Comparison of ENCODE assay signal across 10 mouse cellular contexts in genomic region chr5:124074845-124075307, GRCm38 (mm10). TPM values are rescaled to one million over a fixed set of nuclear protein-coding genes. Genes with fewer than 3 reads are reported as not detected.
DNase-seq lines count a peak whose midpoint lies in the region; ATAC-seq lines count a peak whose summit lies in the region.
"Had no signal": no experiment of that assay in that cellular context is flagged by ENCODE, and none has a peak within 500 bp of the region (broad histone marks: within the 10 kb centered on the region; RNA-seq: fewer than 3 reads in every experiment).

No protein-coding gene starts in this region.

- no peak overlapping the region for H3K4me2 ChIP-seq in hindbrain, embryonic 13.5 days
- no peak overlapping the region for H3K4me2 ChIP-seq in hindbrain, embryonic 11.5 days (replicated peaks; ENCODE audit: low read depth, low read length)
- no peak overlapping the region for H3K4me2 ChIP-seq in embryonic facial prominence, embryonic 12.5 days (replicated peaks)
- H3K4me2 ChIP-seq: embryonic facial prominence, embryonic 13.5 days; midbrain, embryonic 12.5 days had no signal

- no peak overlapping the region for H3K4me3 ChIP-seq in hindbrain, embryonic 13.5 days
- H3K4me3 ChIP-seq in hindbrain, embryonic 11.5 days (ENCODE audit: low read depth, low read length), result no peak overlapping the region
- no peak overlapping the region for H3K4me3 ChIP-seq in embryonic facial prominence, embryonic 12.5 days
- H3K4me3 ChIP-seq: embryonic facial prominence, embryonic 13.5 days; midbrain, embryonic 12.5 days had no signal

- 58% methylated on average over 10 of the region's 10 CpGs for WGBS in hindbrain, embryonic 13.5 days
- WGBS in hindbrain, embryonic 11.5 days, result 60% methylated on average over 10 of the region's 10 CpGs
- WGBS in embryonic facial prominence, embryonic 12.5 days, result 49% methylated on average over 10 of the region's 10 CpGs

- 0 out of 2 replicates have a peak, but pooled peaks cover 3% of the 10 kb centered on the region for H3K27me3 ChIP-seq in hindbrain, embryonic 13.5 days
- no peaks in the 10 kb centered on the region for H3K27me3 ChIP-seq in hindbrain, embryonic 11.5 days (ENCODE audit: control insufficient read depth, insufficient read depth, low read length)
- H3K27me3 ChIP-seq in embryonic facial prominence, embryonic 12.5 days, result no peaks in the 10 kb centered on the region
- H3K27me3 ChIP-seq: embryonic facial prominence, embryonic 13.5 days; midbrain, embryonic 12.5 days had no signal

- no peaks in the 10 kb centered on the region for H3K9me3 ChIP-seq in hindbrain, embryonic 13.5 days
- no peaks in the 10 kb centered on the region for H3K9me3 ChIP-seq in hindbrain, embryonic 11.5 days (ENCODE audit: control insufficient read depth, low read length)
- H3K9me3 ChIP-seq in embryonic facial prominence, embryonic 12.5 days, result no peaks in the 10 kb centered on the region
- H3K9me3 ChIP-seq: embryonic facial prominence, embryonic 13.5 days; midbrain, embryonic 12.5 days had no signal

- DNase-seq in hindbrain, embryonic 11.5 days (ENCODE audit: low spot score), result no peak
- peak; percentile 91 for DNase-seq in CD4-positive, CD25-positive, alpha-beta regulatory T cell, adult 2 months (ENCODE audit: low read depth, low spot score)
- DNase-seq in mesoderm, embryonic 11.5 days (ENCODE audit: low read depth, low spot score), result peak; percentile 68
- no peak for DNase-seq in gastrocnemius, adult 18-20 months (ENCODE audit: low spot score)
- DNase-seq in left cerebral cortex, postnatal 4 days, result no peak
- DNase-seq in left cerebral cortex, adult 8-10 months (ENCODE audit: low spot score in 2 of 2), result no peak

- H3K4me1 ChIP-seq in hindbrain, embryonic 13.5 days (replicated peaks), result peaks cover 53% of the 10 kb centered on the region
- 0 out of 2 replicates have a peak, but pooled peaks cover 3% of the 10 kb centered on the region for H3K4me1 ChIP-seq in hindbrain, embryonic 11.5 days (replicated peaks; ENCODE audit: control insufficient read depth, insufficient read depth, low read length)
- H3K4me1 ChIP-seq in embryonic facial prominence, embryonic 12.5 days, result peaks cover 24% of the 10 kb centered on the region; the same call in 1 of the 2 replicates

- H3K9ac ChIP-seq in hindbrain, embryonic 13.5 days, result no peak overlapping the region
- H3K9ac ChIP-seq in hindbrain, embryonic 11.5 days (ENCODE audit: low read depth, low read length), result no peak overlapping the region
- H3K9ac ChIP-seq in embryonic facial prominence, embryonic 12.5 days, result no peak overlapping the region
- H3K9ac ChIP-seq: embryonic facial prominence, embryonic 13.5 days; midbrain, embryonic 12.5 days had no signal

- H3K27ac ChIP-seq in hindbrain, embryonic 13.5 days, result 0 out of 2 replicates have a peak overlapping the region, but pooled peaks have one; percentile 1
- H3K27ac ChIP-seq in hindbrain, embryonic 11.5 days (ENCODE audit: low read depth, low read length), result no peak overlapping the region
- peak overlapping the region; percentile 26; the same call in 1 of the 2 replicates for H3K27ac ChIP-seq in embryonic facial prominence, embryonic 12.5 days
- H3K27ac ChIP-seq: midbrain, embryonic 12.5 days had no signal

- intact Hi-C loops in left cerebral cortex, postnatal 4 days (cut with DNase I), result no loop called here

- H3K36me3 ChIP-seq in hindbrain, embryonic 13.5 days, result no peaks in the 10 kb centered on the region
- no peaks in the 10 kb centered on the region for H3K36me3 ChIP-seq in hindbrain, embryonic 11.5 days (ENCODE audit: control insufficient read depth, insufficient read depth, low read length)
- H3K36me3 ChIP-seq in embryonic facial prominence, embryonic 12.5 days, result no peaks in the 10 kb centered on the region
- H3K36me3 ChIP-seq: embryonic facial prominence, embryonic 13.5 days; midbrain, embryonic 12.5 days had no signal

- ATAC-seq in hindbrain, embryonic 13.5 days (ENCODE audit: low FRiP score), result no peak
- ATAC-seq in hindbrain, embryonic 11.5 days (ENCODE audit: low FRiP score), result no peak
- no peak for ATAC-seq in embryonic facial prominence, embryonic 12.5 days (ENCODE audit: insufficient number of reproducible peaks, insufficient read depth, low FRiP score, low TSS enrichment)

RNA-seq across cellular contexts. Expression of gene Abcb9, which starts 20.7 kb away (rescaled TPM):
- polyA plus RNA-seq in hindbrain, embryonic 13.5 days (2015; fragmentation: Nextera tagmentation; extraction: Ambion mirVana), result 7.1 and 8.3 TPM in 2 replicates
- 0.71 and 0.76 TPM in 2 replicates for polyA plus RNA-seq in hindbrain, embryonic 11.5 days (2014; fragmentation: Nextera tagmentation; extraction: Ambion mirVana)
- polyA plus RNA-seq in embryonic facial prominence, embryonic 12.5 days (2016; fragmentation: Nextera tagmentation; extraction: Ambion mirVana), result 1.3 and 1.9 TPM in 2 replicates
- total RNA-seq in gastrocnemius, adult 18-20 months (2021), result 1 to 10 TPM; 8.4 to 8.9 TPM
- 10 to 100 TPM; 26.5 to 28.8 TPM for total RNA-seq in left cerebral cortex, postnatal 4 days (2021)
- total RNA-seq in left cerebral cortex, adult 8-10 months (2022), result 10 to 100 TPM; 54.5 to 61.4 (median 56.3) TPM

RNA-seq across cellular contexts. Expression of gene Ogfod2, which starts 37.2 kb away (rescaled TPM):
- polyA plus RNA-seq in hindbrain, embryonic 13.5 days (2015; fragmentation: Nextera tagmentation; extraction: Ambion mirVana), result 29.4 and 34.0 TPM in 2 replicates
- 13.1 and 13.3 TPM in 2 replicates for polyA plus RNA-seq in hindbrain, embryonic 11.5 days (2014; fragmentation: Nextera tagmentation; extraction: Ambion mirVana)
- 19.2 and 21.0 TPM in 2 replicates for polyA plus RNA-seq in embryonic facial prominence, embryonic 12.5 days (2016; fragmentation: Nextera tagmentation; extraction: Ambion mirVana)
- 10 to 100 TPM; 13.2 to 14.5 TPM for total RNA-seq in gastrocnemius, adult 18-20 months (2021)
- total RNA-seq in left cerebral cortex, postnatal 4 days (2021), result 10 to 100 TPM; 32.5 to 34.1 TPM
- total RNA-seq in left cerebral cortex, adult 8-10 months (2022), result 10 to 100 TPM; 29.4 to 36.2 (median 32.3) TPM

RNA-seq across cellular contexts. Expression of gene Arl6ip4, which starts 41.0 kb away (rescaled TPM):
- 71.7 and 75.1 TPM in 2 replicates for polyA plus RNA-seq in hindbrain, embryonic 13.5 days (2015; fragmentation: Nextera tagmentation; extraction: Ambion mirVana)
- polyA plus RNA-seq in hindbrain, embryonic 11.5 days (2014; fragmentation: Nextera tagmentation; extraction: Ambion mirVana), result 80.8 and 91.5 TPM in 2 replicates
- 113 and 122 TPM in 2 replicates for polyA plus RNA-seq in embryonic facial prominence, embryonic 12.5 days (2016; fragmentation: Nextera tagmentation; extraction: Ambion mirVana)
- total RNA-seq in gastrocnemius, adult 18-20 months (2021), result 10 to 100 TPM; 39.1 TPM
- total RNA-seq in left cerebral cortex, postnatal 4 days (2021), result 10 to 100 TPM; 58.1 to 59.9 TPM
- total RNA-seq in left cerebral cortex, adult 8-10 months (2022), result 10 to 100 TPM; 58.5 to 70.6 (median 61.2) TPM

RNA-seq across cellular contexts. Expression of gene Vps37b, which starts 42.8 kb away (rescaled TPM):
- 79.3 and 84.7 TPM in 2 replicates for polyA plus RNA-seq in hindbrain, embryonic 13.5 days (2015; fragmentation: Nextera tagmentation; extraction: Ambion mirVana)
- 38.3 and 48.8 TPM in 2 replicates for polyA plus RNA-seq in hindbrain, embryonic 11.5 days (2014; fragmentation: Nextera tagmentation; extraction: Ambion mirVana)
- 42.5 and 42.8 TPM in 2 replicates for polyA plus RNA-seq in embryonic facial prominence, embryonic 12.5 days (2016; fragmentation: Nextera tagmentation; extraction: Ambion mirVana)
- 1 to 10 TPM; 5.7 to 6.6 TPM for total RNA-seq in gastrocnemius, adult 18-20 months (2021)
- 10 to 100 TPM; 46.2 to 49.9 TPM for total RNA-seq in left cerebral cortex, postnatal 4 days (2021)
- total RNA-seq in left cerebral cortex, adult 8-10 months (2022), result 10 to 100 TPM; 35.5 to 47.5 (median 42.3) TPM

Comparison
In these comparisons a context has a peak if more than half of its experiments do, and no peak if none do; other contexts are left out.
1. DNase-seq: peak in CD4-positive, CD25-positive, alpha-beta regulatory T cell, adult 2 months (single experiment) and mesoderm, embryonic 11.5 days (single experiment); none in hindbrain, embryonic 11.5 days (single experiment), gastrocnemius, adult 18-20 months (single experiment), left cerebral cortex, postnatal 4 days (single experiment) and left cerebral cortex, adult 8-10 months (0 of 2).